26 mouse cellular contexts compared by ENCODE assay signal in the genomic region with DNA sequence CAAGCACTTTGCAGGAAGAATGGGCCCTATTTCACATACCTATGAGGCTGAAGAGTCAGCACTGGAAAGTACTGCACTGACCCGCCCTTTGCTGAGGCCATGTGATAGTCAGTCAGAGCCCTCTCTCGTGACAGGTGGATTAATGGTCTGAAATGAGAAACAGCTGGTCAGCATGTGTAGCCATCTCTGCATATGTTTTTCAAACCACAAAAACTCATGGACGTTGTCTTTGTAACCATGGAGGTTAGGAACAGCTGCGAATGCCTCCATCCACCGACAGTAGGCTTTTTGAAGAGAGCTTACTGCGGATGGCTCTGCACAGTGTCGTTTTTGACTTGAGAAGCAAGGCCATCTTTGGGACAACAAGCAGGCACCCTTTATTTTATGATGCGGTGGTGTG. TPM values are rescaled to one million over a fixed set of nuclear protein-coding genes. Genes with fewer than 3 reads are reported as not detected.
DNase-seq lines count a peak whose midpoint lies in the region; ATAC-seq and TF ChIP-seq lines count a peak whose summit lies in the region.
"Had no signal": no experiment of that assay in that cellular context is flagged by ENCODE, and none has a peak within 500 bp of the region (broad histone marks: within the 10 kb centered on the region; RNA-seq: fewer than 3 reads in every experiment).

No protein-coding gene starts in this region.

- WGBS in limb, embryonic 13.5 days: 40% methylated on average over 8 of the region's 8 CpGs

- H3ac ChIP-seq in C2C12 (ENCODE audit: control insufficient read depth, insufficient read length, low read depth): no peak overlapping the region

- H3K9ac ChIP-seq in limb, embryonic 13.5 days: no peak overlapping the region
- H3K9ac ChIP-seq: hindbrain, embryonic 14.5 days; liver, embryonic 12.5 days; midbrain, embryonic 15.5 days had no signal

- H3K4me2 ChIP-seq in limb, embryonic 13.5 days (replicated peaks): no peak overlapping the region
- H3K4me2 ChIP-seq: heart, embryonic 11.5 days; hindbrain, embryonic 14.5 days; liver, embryonic 12.5 days; midbrain, embryonic 15.5 days had no signal

- no peaks in the 10 kb centered on the region for H3K79me2 ChIP-seq in C2C12 (ENCODE audit: control insufficient read depth, insufficient read depth)

- no peaks in the 10 kb centered on the region for H3K9me3 ChIP-seq in limb, embryonic 13.5 days
- H3K9me3 ChIP-seq: liver, embryonic 12.5 days; megakaryocyte, embryonic 14.5 days; midbrain, embryonic 15.5 days had no signal

- peak overlapping the region; percentile 43; the same call in 1 of the 2 replicates for H3K27ac ChIP-seq in embryonic fibroblast, embryonic 13.5 days (ENCODE audit: insufficient read depth, low read length)
- no peak overlapping the region for H3K27ac ChIP-seq in limb, embryonic 13.5 days
- H3K27ac ChIP-seq: hindbrain, embryonic 14.5 days; kidney, postnatal 0 days; layer of hippocampus, adult 2 months; liver, embryonic 12.5 days; midbrain, embryonic 15.5 days had no signal

- H3K4me3 ChIP-seq in C2C12 (ENCODE audit: insufficient read depth, poor library complexity, severe bottlenecking): no peak overlapping the region
- H3K4me3 ChIP-seq in embryonic fibroblast, embryonic 13.5 days (ENCODE audit: insufficient read depth, low read length): no peak overlapping the region
- no peak overlapping the region for H3K4me3 ChIP-seq in limb, embryonic 13.5 days
- H3K4me3 ChIP-seq: erythroblast, embryonic 14.5 days; layer of hippocampus, adult 2 months; liver, embryonic 12.5 days; megakaryocyte, embryonic 14.5 days; midbrain, embryonic 15.5 days had no signal

- no peak for TF ChIP-seq CTCF in C2C12 (IDR thresholded peaks at IDR 0.05; ENCODE audit: control insufficient read depth, insufficient read depth, insufficient read length)
- TF ChIP-seq CTCF in embryonic fibroblast, embryonic 13.5 days (IDR thresholded peaks at IDR 0.05; ENCODE audit: borderline replicate concordance, insufficient read depth, low read length): no peak

- H3K36me3 ChIP-seq in C2C12 (ENCODE audit: control insufficient read depth, insufficient read depth): no peaks in the 10 kb centered on the region
- no peaks in the 10 kb centered on the region for H3K36me3 ChIP-seq in limb, embryonic 13.5 days
- H3K36me3 ChIP-seq: liver, embryonic 12.5 days; midbrain, embryonic 15.5 days had no signal

- peak; percentile 85 for ATAC-seq in limb, embryonic 13.5 days (ENCODE audit: low FRiP score, low read depth)
- ATAC-seq: forebrain, embryonic 14.5 days; liver, embryonic 12.5 days; midbrain, embryonic 15.5 days; Patski had no signal

- no peak for TF ChIP-seq POLR2A in embryonic fibroblast, embryonic 13.5 days (IDR thresholded peaks at IDR 0.05; ENCODE audit: low read depth, low read length)

- H3K4me1 ChIP-seq in embryonic fibroblast, embryonic 13.5 days (ENCODE audit: control insufficient read depth, insufficient read depth, low read length): peaks cover 5% of the 10 kb centered on the region; the same call in 1 of the 2 replicates
- no peaks in the 10 kb centered on the region for H3K4me1 ChIP-seq in limb, embryonic 13.5 days
- H3K4me1 ChIP-seq: liver, embryonic 12.5 days; megakaryocyte, embryonic 14.5 days; midbrain, embryonic 15.5 days had no signal

- no peaks in the 10 kb centered on the region for H3K27me3 ChIP-seq in C2C12 (ENCODE audit: control insufficient read depth, insufficient read depth, insufficient read length)
- no peaks in the 10 kb centered on the region for H3K27me3 ChIP-seq in limb, embryonic 13.5 days
- H3K27me3 ChIP-seq: liver, embryonic 12.5 days; midbrain, embryonic 15.5 days; Patski had no signal

- DNase-seq in embryo, embryonic 11.5 days (ENCODE audit: low read depth, low spot score): peak; percentile 36
- DNase-seq in cerebellum, adult 18-20 months: no peak
- DNase-seq in kidney, postnatal 25 days: no peak
- no peak for DNase-seq in Muller cell, postnatal 12 days (ENCODE audit: inconsistent ontology term)
- DNase-seq in frontal cortex, adult 2 months (ENCODE audit: extremely low spot score in 1 of 2, low spot score in 1 of 2): no peak
- DNase-seq: adrenal gland, adult 8-10 months; cerebellum, postnatal 25 days; heart, postnatal 14 days; layer of hippocampus, postnatal 36 days; lung, adult 2 months; thymus, postnatal 36 days had no signal

- H3K79me3 ChIP-seq in C2C12 (ENCODE audit: low read depth): no peaks in the 10 kb centered on the region

TF ChIP-seq in C2C12, 6 proteins besides CTCF, POLR2A, EP300 and RAD21:
- TF ChIP-seq MYOD1 (IDR thresholded peaks at IDR 0.05; ENCODE audit: control insufficient read depth, insufficient read length, low read depth) (peak; percentile 90), MAX (IDR thresholded peaks at IDR 0.05) (no peak)

RNA-seq across cellular contexts. Expression of gene Stmnd1, which starts 14.3 kb away (rescaled TPM):
- 0.02 TPM for polyA plus RNA-seq in C2C12 (2012; fragmentation: generic; extraction: Trizol)
- polyA plus RNA-seq in embryonic fibroblast, embryonic 13.5 days (2011; ENCODE audit: insufficient read length, low read depth, missing spikeins): not detected in 2 replicates
- 0.50 and 0.65 TPM in 2 replicates for polyA plus RNA-seq in limb, embryonic 13.5 days (2015; fragmentation: Nextera tagmentation; extraction: Ambion mirVana)
- polyA plus RNA-seq in frontal cortex, adult 2 months (2012; rRNA removed): 0.08 TPM in 1 of 2 replicates, not detected in the other
- polyA plus RNA-seq: brain, embryonic 14.5 days; erythroblast, embryonic 14.5 days; forebrain, embryonic 14.5 days; intestine, embryonic 14.5 days; liver, embryonic 12.5 days; midbrain, embryonic 15.5 days; Patski had no signal
